Mouse (Mus musculus) cerebellum, adult 2 months (tissue): ENCODE data around the gene Gm13694.
"Not testable (repeated sequence)": the region's sequence is repeated elsewhere in the genome, so short reads cannot be mapped to it uniquely, and the experiment has no call there.

Experiments used
- CTCF ChIP-seq: fragments of 200-500 bp; IDR thresholded peaks from 2 replicates; pipeline ENCODE4 v1.5.1; 2011; ENCODE audit warnings: low read depth, mild to moderate bottlenecking, control low read depth, low read length, moderate library complexity, borderline replicate concordance; ENCODE audit not compliant: insufficient read depth
- POLR2A ChIP-seq: fragments of 200-500 bp; IDR thresholded peaks from 2 replicates; pipeline ENCODE4 v1.6.1; 2011; ENCODE audit warnings: low read length, control low read depth, borderline replicate concordance; ENCODE audit not compliant: insufficient read depth

DNA sequence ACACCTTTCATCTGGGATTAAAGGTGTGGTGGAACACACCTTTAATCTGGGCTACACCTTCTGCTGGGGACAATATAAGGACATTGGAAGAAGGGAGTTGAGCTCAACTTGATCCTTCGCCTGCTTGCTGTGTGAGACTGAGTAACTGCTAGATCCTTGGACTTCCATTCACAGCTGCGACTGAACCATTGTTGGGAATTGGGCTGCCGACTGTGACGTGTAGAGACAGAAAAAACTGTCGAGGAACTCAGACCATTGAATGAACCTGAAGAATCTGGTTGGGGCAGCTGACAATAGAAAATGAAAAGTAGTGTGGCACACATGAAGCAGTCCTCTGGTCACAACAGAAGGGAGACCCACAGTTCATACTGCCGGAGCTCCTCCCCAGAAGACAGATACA is at the start of gene Gm13694:
- TF ChIP-seq CTCF, POLR2A: not testable (repeated sequence)
